Mouse (Mus musculus) heart, postnatal 0 days (tissue): Measurements from ENCODE around the gene Lamb3.

Experiments
- CTCF ChIP-seq: IDR thresholded peaks from 2 replicates; pipeline ENCODE4 v1.5.1; 2016; ENCODE audit warnings: antibody characterized with exemption, control low read depth, low read depth
- EP300 ChIP-seq: IDR thresholded peaks from 2 replicates; pipeline ENCODE4 v1.6.1; 2016; ENCODE audit warnings: antibody characterized with exemption, low read depth

GRCm38 (mm10) chr1:193211371-193211770, 3.9 kb downstream of the Lamb3 start:
- TF ChIP-seq CTCF (no peak), EP300 (no peak)
